Mouse (Mus musculus) left cerebral cortex, postnatal 36 days (tissue): Measurements from ENCODE around the gene C3ar1. TPM values are rescaled to one million over a fixed set of nuclear protein-coding genes. Genes with fewer than 3 reads are reported as not detected.

Source experiments
- DNase-seq, 2 experiments: peaks; one replicate each; pipeline ENCODE4 v3.0.0; 2021 to 2022; ENCODE audit warnings: low spot score in 2 of 2, mixed read lengths in 1 of 2
- intact Hi-C: fragments of 180-260 bp; cut with DNase I; formaldehyde crosslinking; loops from one replicate; pipeline ENCODE4 v1.15.1; 2025
- microRNA-seq: library from miRNA; unstranded; fragments of <30 nt; microRNA quantifications from one replicate; pipeline ENCODE4 v1.2.0, GENCODE M21; 2022
- total RNA-seq, 2 experiments: library from RNA; stranded (reverse); gene quantifications; 2 replicates each; pipeline ENCODE4 v1.2.3; 2021

C3ar1 gene
- total RNA-seq, 2 experiments from 2014 or later = 0.64 to 0.88 TPM

DNA sequence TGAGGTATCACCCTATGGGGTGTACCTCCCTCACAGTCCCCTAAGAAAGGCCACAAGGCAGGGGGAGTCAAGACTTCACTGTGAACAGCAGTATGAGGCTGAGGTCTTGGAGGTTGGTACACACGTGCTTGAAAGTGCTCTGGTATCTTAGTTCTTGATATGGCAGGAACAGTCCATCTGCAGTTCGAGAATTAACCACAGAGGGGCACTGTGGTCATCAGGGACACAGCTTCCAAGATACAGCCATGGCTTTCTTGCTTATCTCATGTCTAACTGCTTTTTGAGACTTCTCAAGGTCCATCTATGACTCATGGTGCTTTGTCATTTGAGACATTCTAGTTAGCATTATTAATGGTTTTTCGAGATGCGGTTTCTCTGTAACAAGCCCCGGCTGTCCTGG is 51.5 kb downstream of the C3ar1 start:
- intact Hi-C loops = loop anchor here (5.0 kb wide), 1 partner anchor 62 kb away; no protein-coding TSS in a partner anchor

DNA sequence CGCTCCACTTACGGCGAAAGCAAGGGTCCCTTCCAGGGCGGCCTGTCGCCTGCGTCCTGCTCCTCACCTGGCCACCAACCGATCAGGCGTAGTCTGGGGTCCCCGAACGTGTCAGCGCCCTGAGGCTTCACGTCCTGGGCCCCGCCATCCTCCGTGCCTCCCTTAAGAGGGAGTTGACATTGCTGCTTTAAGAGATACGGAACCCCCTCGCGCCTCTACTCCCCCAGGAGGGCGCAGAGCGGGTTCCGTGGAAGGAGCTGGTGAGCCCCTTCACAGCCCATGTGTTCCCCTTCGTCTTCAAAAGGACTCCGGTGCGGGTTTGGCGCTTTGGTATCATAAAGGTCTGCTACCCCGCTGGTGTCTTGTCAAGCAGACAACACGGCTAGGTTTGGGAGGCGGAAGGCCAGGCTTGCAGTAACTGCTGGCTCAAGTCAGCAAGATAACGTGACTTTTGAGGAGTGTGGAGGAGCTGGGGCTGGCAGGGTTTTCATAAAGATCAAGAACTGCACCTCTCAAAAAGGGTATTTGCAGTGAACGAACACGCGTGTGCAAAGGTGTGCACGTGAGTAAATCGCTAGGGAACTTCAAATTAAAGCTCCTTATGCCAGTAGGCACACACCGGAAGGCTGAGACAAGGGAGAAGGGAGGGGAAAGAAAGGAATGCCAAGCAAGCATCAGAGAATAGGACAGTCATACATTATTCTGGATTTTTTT is 54.0 kb downstream of the C3ar1 start:
- intact Hi-C loops = loop anchor here (5.0 kb wide), 1 partner anchor 60 kb away; no protein-coding TSS in a partner anchor
- peak; percentile 63 to 65 for DNase-seq

More for the DNA sequence above, 51.5 kb downstream of the C3ar1 start:
- peak; percentile 61 to 77 for DNase-seq

- intact Hi-C loops = loop anchor here (5.0 kb wide), 1 partner anchor 59 kb away; no protein-coding TSS in a partner anchor
- DNase-seq = peak; percentile 75 to 80
These were observed 54.6 kb downstream of the C3ar1 start, which contains the start of gene Slc2a3 for GRCm38 (mm10) chr6:122801301-122801800. Gene Slc2a3 (minus strand): TSS chr6:122801640.

GRCm38 (mm10) chr6:122800640-122801300 is 55.2 kb downstream of the C3ar1 start:
- peak; percentile 79 to 83 for DNase-seq
- intact Hi-C loops = loop anchor here (5.0 kb wide), 1 partner anchor 58 kb away; no protein-coding TSS in a partner anchor

Small RNA genes within 50 kb of the gene (microRNA-seq; reads per million reads assigned to microRNA genes)
- not detected for gene Mir7231

Other genes starting within 250 kb of the C3ar1 start
- not detected for gene Gdf3, start 246.1 kb downstream of the C3ar1 start, total RNA-seq
- gene Dppa3, start 229.8 kb downstream of the C3ar1 start, total RNA-seq = not detected
- not detected for gene Nanog, start 148.7 kb downstream of the C3ar1 start, total RNA-seq
- 100 to 1,000 TPM; 125 to 138 TPM for gene Slc2a3, start 54.5 kb downstream of the C3ar1 start, total RNA-seq
- gene Foxj2, start 36.2 kb downstream of the C3ar1 start, total RNA-seq = 10 to 100 TPM; 28.8 to 30.3 TPM
- gene Necap1, start 18.3 kb upstream of the C3ar1 start, total RNA-seq = 100 to 1,000 TPM; 170 to 184 TPM
- gene Clec4a1, start 65.7 kb upstream of the C3ar1 start, total RNA-seq = under 1 TPM; 0.54 to 0.59 TPM
- 1 to 10 TPM; 1.4 to 2.0 TPM for gene Clec4a3, start 96.4 kb upstream of the C3ar1 start, total RNA-seq
- gene Clec4a4, start 134.2 kb upstream of the C3ar1 start, total RNA-seq = not detected
- not detected for gene Clec4b1, start 193.8 kb upstream of the C3ar1 start, total RNA-seq